Mouse (Mus musculus): ENCODE measurements around the gene Acbd6. TPM values are rescaled to one million over a fixed set of nuclear protein-coding genes. Genes with fewer than 3 reads are reported as not detected.
A peak's percentile ranks its signal among the peaks of the same experiment; 100 is the strongest.

Gene Acbd6
- polyA plus RNA-seq, 1 experiment from 2014 or later, result 45.9 TPM

DNA sequence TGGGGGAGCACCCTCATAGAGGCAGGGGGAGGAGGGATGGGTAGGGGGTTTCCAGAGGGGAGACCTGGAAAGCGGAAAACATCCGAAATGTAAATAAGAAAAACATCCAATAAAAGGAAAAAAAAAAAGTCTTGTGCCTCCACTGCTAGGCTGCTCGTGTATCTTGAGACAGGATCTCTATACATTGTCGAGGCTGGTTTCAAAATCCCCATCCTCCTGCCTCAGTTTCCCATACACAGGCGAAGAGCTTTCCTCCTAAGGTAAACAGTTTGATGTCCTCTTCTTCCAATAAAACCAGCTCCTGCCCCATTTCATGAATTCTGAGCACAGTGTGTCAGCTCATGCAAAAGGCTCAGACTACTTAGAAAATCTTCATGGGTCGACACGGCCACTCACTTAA lies 19.9 kb upstream of the Acbd6 start:
- ATAC-seq (ENCODE audit: insufficient read depth, low FRiP score), result no peak
- WGBS, result 59% methylated on average over 7 of the region's 7 CpGs
- no peak overlapping the region for H3K27ac ChIP-seq (ENCODE audit: low read length)
- no peaks in the 10 kb centered on the region for H3K4me1 ChIP-seq (ENCODE audit: control insufficient read depth, insufficient read depth, low read length)
- H3K27me3 ChIP-seq (ENCODE audit: control insufficient read depth, insufficient read depth, low read length), result no peaks in the 10 kb centered on the region
- H3K9me3 ChIP-seq (replicated peaks; ENCODE audit: control insufficient read depth, low read length), result no peaks in the 10 kb centered on the region
- H3K4me2 ChIP-seq (ENCODE audit: low read depth, low read length), result no peak overlapping the region
- no peaks in the 10 kb centered on the region for H3K36me3 ChIP-seq (ENCODE audit: control insufficient read depth, insufficient read depth, low read length)
- H3K9ac ChIP-seq (ENCODE audit: low read length), result no peak overlapping the region
- no peak overlapping the region for H3K4me3 ChIP-seq (replicated peaks; ENCODE audit: low read length)

DNA sequence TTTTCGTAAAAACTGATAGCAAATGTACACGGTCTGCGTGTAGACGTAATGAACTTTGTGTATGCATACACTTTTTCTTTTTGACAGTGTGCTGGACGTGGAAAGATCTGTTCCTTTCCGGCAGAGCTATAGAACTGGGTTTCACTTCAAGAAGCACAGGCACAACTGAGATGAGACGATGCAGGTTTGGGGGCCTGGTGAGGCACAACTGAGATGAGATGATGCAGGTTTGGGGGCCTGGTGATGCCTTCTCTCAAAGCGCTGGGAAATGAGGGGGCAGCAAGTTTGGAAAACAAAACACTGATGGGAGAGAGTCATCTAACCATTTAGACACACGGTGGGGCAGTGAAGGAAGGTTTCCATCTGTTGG lies 293 bp upstream of the Acbd6 start:
- Histone ChIP-seq H3K27ac (ENCODE audit: low read length) (0 out of 2 replicates have a peak overlapping the region, but pooled peaks have one; percentile 10), H3K4me3 (replicated peaks; ENCODE audit: low read length) (peak overlapping the region; percentile 99), H3K9ac (ENCODE audit: low read length) (peak overlapping the region; percentile 97), H3K4me2 (ENCODE audit: low read depth, low read length) (peak overlapping the region; percentile 73), H3K9me3 (replicated peaks; ENCODE audit: control insufficient read depth, low read length) (no peaks in the 10 kb centered on the region), H3K27me3 (ENCODE audit: control insufficient read depth, insufficient read depth, low read length) (no peaks in the 10 kb centered on the region), H3K36me3 (ENCODE audit: control insufficient read depth, insufficient read depth, low read length) (no peaks in the 10 kb centered on the region), H3K4me1 (ENCODE audit: control insufficient read depth, insufficient read depth, low read length) (peaks cover 4% of the 10 kb centered on the region; the same call in 1 of the 2 replicates)
- ATAC-seq (ENCODE audit: insufficient read depth, low FRiP score), result no peak
- WGBS, result 37% methylated on average over 9 of the region's 9 CpGs

DNA sequence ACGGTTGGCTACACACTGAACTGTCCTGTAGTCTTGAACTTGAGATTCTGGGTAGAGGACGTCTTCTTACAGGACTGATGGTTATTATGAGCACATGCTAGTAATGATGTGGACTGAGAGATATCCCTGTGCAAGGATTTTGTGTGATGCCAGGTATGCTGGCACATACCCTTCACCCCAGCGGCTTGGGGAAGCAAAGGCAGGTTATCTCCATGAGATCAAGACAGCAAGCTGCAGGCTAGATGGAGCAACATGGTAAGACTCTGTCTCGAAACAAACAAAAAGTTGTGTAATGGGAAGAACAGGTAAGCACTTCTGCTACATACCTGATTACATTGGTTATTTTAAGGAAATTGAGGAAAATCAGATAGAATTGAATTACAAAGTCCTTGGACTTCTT lies 2.1 kb downstream of the Acbd6 start:
- WGBS, result 84% methylated on average over 4 of the region's 4 CpGs
- no peaks in the 10 kb centered on the region for H3K36me3 ChIP-seq (ENCODE audit: control insufficient read depth, insufficient read depth, low read length)
- peaks cover 4% of the 10 kb centered on the region; the same call in 1 of the 2 replicates for H3K4me1 ChIP-seq (ENCODE audit: control insufficient read depth, insufficient read depth, low read length)
- H3K27me3 ChIP-seq (ENCODE audit: control insufficient read depth, insufficient read depth, low read length), result no peaks in the 10 kb centered on the region
- H3K4me3 ChIP-seq (replicated peaks; ENCODE audit: low read length), result no peak overlapping the region; the same call in 1 of the 2 replicates
- no peak overlapping the region for H3K9ac ChIP-seq (ENCODE audit: low read length)
- no peak for ATAC-seq (ENCODE audit: insufficient read depth, low FRiP score)
- no peak overlapping the region for H3K27ac ChIP-seq (ENCODE audit: low read length)
- H3K4me2 ChIP-seq (ENCODE audit: low read depth, low read length), result no peak overlapping the region; the same call in 1 of the 2 replicates
- H3K9me3 ChIP-seq (replicated peaks; ENCODE audit: control insufficient read depth, low read length), result no peaks in the 10 kb centered on the region

DNA sequence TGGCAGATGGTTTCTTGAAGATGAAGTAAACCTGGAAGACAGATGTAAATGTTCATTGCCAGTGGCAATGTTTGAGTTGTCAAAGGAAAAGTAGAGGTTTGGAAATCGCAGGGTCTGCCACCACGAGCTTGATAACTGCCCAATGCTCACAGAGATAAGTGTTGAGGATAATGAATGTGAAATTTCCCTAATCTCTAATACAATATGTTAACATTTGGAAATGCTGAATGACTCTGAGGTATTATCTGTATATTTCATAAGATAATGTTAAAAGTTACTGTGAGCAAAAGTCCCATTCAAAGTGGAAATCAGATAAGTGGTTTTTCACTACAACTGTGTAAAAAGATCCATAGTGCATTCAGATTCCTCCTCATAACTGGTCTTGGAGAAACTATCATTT lies 2.8 kb downstream of the Acbd6 start:
- Histone ChIP-seq H3K4me1 (ENCODE audit: control insufficient read depth, insufficient read depth, low read length) (peaks cover 4% of the 10 kb centered on the region; the same call in 1 of the 2 replicates), H3K9ac (ENCODE audit: low read length) (no peak overlapping the region), H3K36me3 (ENCODE audit: control insufficient read depth, insufficient read depth, low read length) (no peaks in the 10 kb centered on the region), H3K27ac (ENCODE audit: low read length) (no peak overlapping the region), H3K27me3 (ENCODE audit: control insufficient read depth, insufficient read depth, low read length) (no peaks in the 10 kb centered on the region), H3K9me3 (replicated peaks; ENCODE audit: control insufficient read depth, low read length) (no peaks in the 10 kb centered on the region), H3K4me2 (ENCODE audit: low read depth, low read length) (no peak overlapping the region), H3K4me3 (replicated peaks; ENCODE audit: low read length) (no peak overlapping the region)
- WGBS, result 63% methylated on average over 2 of the region's 2 CpGs
- no peak for ATAC-seq (ENCODE audit: insufficient read depth, low FRiP score)

DNA sequence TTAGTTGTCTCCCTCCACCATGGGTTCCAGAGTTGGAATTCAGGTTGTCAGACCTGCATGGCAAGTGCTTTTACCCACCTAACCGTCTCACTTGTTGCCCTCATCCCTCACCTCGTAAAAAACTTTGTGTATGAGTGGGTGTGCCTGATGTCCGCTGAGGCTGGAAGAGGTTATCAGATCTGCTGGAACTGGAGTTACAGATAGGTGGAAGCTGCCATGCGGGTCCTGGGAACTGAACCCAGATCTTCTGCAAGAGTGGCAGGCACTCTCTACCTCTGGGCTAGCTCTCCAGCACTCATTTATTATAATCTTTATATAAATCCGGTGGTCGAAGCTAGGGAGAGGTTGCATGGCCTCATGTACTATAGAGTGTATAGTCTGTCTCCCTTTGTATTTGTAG lies 4.3 kb downstream of the Acbd6 start:
- no peak overlapping the region for H3K9ac ChIP-seq (ENCODE audit: low read length)
- 66% methylated on average over 6 of the region's 6 CpGs for WGBS
- 0 out of 2 replicates have a peak, but pooled peaks cover under 1% of the 10 kb centered on the region for H3K36me3 ChIP-seq (ENCODE audit: control insufficient read depth, insufficient read depth, low read length)
- ATAC-seq (ENCODE audit: insufficient read depth, low FRiP score), result no peak
- H3K4me2 ChIP-seq (ENCODE audit: low read depth, low read length), result no peak overlapping the region
- H3K27ac ChIP-seq (ENCODE audit: low read length), result no peak overlapping the region
- peaks cover 4% of the 10 kb centered on the region; the same call in 1 of the 2 replicates for H3K4me1 ChIP-seq (ENCODE audit: control insufficient read depth, insufficient read depth, low read length)
- no peak overlapping the region for H3K4me3 ChIP-seq (replicated peaks; ENCODE audit: low read length)
- H3K9me3 ChIP-seq (replicated peaks; ENCODE audit: control insufficient read depth, low read length), result no peaks in the 10 kb centered on the region
- H3K27me3 ChIP-seq (ENCODE audit: control insufficient read depth, insufficient read depth, low read length), result no peaks in the 10 kb centered on the region

DNA sequence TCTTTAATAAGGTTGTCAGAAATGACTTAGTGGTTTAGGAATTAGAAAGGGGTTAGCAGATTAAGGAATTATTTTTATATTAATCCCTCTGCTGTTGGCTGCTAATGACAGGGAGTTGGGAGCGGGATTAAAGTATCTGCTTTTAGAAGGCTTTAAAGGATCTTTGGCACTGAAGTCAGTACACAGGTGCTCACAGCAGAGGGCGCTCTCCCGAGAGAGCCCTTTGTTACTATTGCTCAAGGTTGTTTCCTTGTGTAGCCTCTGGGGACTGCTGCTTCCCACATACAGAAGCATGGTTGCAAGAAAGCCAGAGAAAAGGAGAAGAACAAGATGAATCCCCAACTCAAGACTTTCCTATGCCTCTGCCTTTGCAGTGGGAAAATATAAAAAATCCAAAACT lies 6.8 kb downstream of the Acbd6 start:
- H3K9me3 ChIP-seq (replicated peaks; ENCODE audit: control insufficient read depth, low read length), result 0 out of 2 replicates have a peak, but pooled peaks cover 5% of the 10 kb centered on the region
- peaks cover 17% of the 10 kb centered on the region for H3K36me3 ChIP-seq (ENCODE audit: control insufficient read depth, insufficient read depth, low read length)
- no peak overlapping the region for H3K4me3 ChIP-seq (replicated peaks; ENCODE audit: low read length)
- ATAC-seq (ENCODE audit: insufficient read depth, low FRiP score), result no peak
- H3K27me3 ChIP-seq (ENCODE audit: control insufficient read depth, insufficient read depth, low read length), result no peaks in the 10 kb centered on the region
- H3K4me1 ChIP-seq (ENCODE audit: control insufficient read depth, insufficient read depth, low read length), result peaks cover 4% of the 10 kb centered on the region; the same call in 1 of the 2 replicates
- H3K9ac ChIP-seq (ENCODE audit: low read length), result no peak overlapping the region
- H3K27ac ChIP-seq (ENCODE audit: low read length), result no peak overlapping the region
- WGBS, result 32% methylated on average over 3 of the region's 3 CpGs
- no peak overlapping the region for H3K4me2 ChIP-seq (ENCODE audit: low read depth, low read length)

DNA sequence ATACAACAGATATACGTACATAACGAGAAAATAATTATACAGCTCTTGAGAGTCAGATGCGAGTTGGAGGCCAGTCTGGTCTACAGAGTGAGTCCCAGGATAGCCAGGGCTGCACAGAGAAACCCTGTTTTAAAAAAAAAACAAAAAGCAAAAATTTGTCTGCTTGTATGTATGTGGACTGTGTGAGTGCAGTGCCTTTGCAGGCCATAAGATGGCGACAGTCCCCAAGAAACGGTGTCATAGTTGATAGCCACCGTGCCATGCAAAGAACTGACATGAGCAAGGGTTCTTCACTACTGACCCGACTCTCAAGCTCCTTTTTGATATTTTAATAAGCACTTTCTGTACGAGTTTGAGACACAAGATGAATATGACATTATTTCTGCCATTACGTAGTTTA lies 10.2 kb downstream of the Acbd6 start:
- Histone ChIP-seq H3K27me3 (ENCODE audit: control insufficient read depth, insufficient read depth, low read length) (no peaks in the 10 kb centered on the region), H3K27ac (ENCODE audit: low read length) (no peak overlapping the region), H3K4me1 (ENCODE audit: control insufficient read depth, insufficient read depth, low read length) (no peaks in the 10 kb centered on the region), H3K36me3 (ENCODE audit: control insufficient read depth, insufficient read depth, low read length) (peaks cover 17% of the 10 kb centered on the region), H3K9me3 (replicated peaks; ENCODE audit: control insufficient read depth, low read length) (0 out of 2 replicates have a peak, but pooled peaks cover 5% of the 10 kb centered on the region), H3K9ac (ENCODE audit: low read length) (no peak overlapping the region), H3K4me3 (replicated peaks; ENCODE audit: low read length) (no peak overlapping the region), H3K4me2 (ENCODE audit: low read depth, low read length) (no peak overlapping the region)
- no peak for ATAC-seq (ENCODE audit: insufficient read depth, low FRiP score)
- WGBS, result 95% methylated on average over 9 of the region's 9 CpGs

DNA sequence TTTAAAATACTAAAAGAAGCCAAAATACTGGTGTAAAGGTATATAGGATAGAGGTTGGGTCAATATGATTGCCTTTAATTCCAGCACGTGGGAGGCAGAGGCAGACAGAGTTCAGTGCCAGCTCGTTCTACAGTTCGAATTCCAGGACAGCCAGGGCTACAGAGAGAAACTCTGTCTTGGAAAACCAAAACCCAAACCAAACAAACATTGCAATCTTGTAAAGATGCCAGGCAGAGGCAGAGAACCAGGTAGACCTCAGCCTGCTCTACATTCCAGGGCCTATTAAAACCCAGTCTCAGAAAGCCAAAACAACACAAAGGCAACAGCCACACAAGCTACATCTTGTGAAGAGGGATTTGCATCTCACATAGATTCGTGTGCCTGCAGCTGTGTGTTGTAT lies 11.4 kb downstream of the Acbd6 start:
- ATAC-seq (ENCODE audit: insufficient read depth, low FRiP score), result no peak
- Histone ChIP-seq H3K9me3 (replicated peaks; ENCODE audit: control insufficient read depth, low read length) (0 out of 2 replicates have a peak, but pooled peaks cover 5% of the 10 kb centered on the region), H3K27me3 (ENCODE audit: control insufficient read depth, insufficient read depth, low read length) (no peaks in the 10 kb centered on the region), H3K9ac (ENCODE audit: low read length) (no peak overlapping the region), H3K27ac (ENCODE audit: low read length) (no peak overlapping the region), H3K36me3 (ENCODE audit: control insufficient read depth, insufficient read depth, low read length) (peaks cover 17% of the 10 kb centered on the region), H3K4me3 (replicated peaks; ENCODE audit: low read length) (no peak overlapping the region), H3K4me2 (ENCODE audit: low read depth, low read length) (no peak overlapping the region), H3K4me1 (ENCODE audit: control insufficient read depth, insufficient read depth, low read length) (no peaks in the 10 kb centered on the region)
- 88% methylated on average over 4 of the region's 4 CpGs for WGBS

DNA sequence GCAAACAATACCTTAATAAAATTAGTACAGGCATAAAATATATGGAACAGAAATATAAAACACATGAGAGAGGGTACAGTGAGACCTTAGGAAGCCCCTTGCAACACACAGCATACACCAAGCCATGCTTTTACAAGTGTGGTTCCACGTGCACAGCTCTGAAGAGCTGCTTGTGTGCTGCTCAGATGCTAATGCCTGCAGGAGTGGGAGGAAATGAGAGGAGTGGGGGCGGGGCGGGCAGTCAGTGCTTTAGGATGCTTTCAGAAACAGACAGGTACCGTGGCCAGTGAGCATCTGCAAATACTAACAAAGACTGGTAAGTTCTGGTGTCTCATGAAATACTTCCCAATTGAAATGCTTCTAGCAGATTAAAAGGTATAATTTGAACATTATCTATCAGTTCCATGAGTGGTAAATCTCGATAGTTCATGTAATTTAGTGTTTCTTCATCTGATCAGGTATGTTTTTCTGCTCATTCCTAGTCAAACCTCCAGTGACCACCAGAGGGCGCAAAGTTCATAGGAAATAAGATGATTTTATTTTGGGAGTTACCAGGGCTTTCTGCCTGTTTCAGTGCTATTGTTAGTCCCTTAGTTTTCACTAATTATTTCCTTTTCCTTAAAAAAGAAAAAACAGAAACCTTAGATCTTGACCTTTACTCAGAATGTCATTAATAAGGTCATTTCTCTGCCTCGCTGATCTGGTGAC lies 17.2 kb downstream of the Acbd6 start:
- no peaks in the 10 kb centered on the region for H3K9me3 ChIP-seq (replicated peaks; ENCODE audit: control insufficient read depth, low read length)
- ATAC-seq (ENCODE audit: insufficient read depth, low FRiP score), result no peak
- H3K9ac ChIP-seq (ENCODE audit: low read length), result no peak overlapping the region
- H3K36me3 ChIP-seq (ENCODE audit: control insufficient read depth, insufficient read depth, low read length), result no peaks in the 10 kb centered on the region
- no peaks in the 10 kb centered on the region for H3K4me1 ChIP-seq (ENCODE audit: control insufficient read depth, insufficient read depth, low read length)
- WGBS, result 25% methylated on average over 7 of the region's 7 CpGs
- H3K4me3 ChIP-seq (replicated peaks; ENCODE audit: low read length), result no peak overlapping the region
- no peak overlapping the region for H3K4me2 ChIP-seq (ENCODE audit: low read depth, low read length)
- no peaks in the 10 kb centered on the region for H3K27me3 ChIP-seq (ENCODE audit: control insufficient read depth, insufficient read depth, low read length)
- H3K27ac ChIP-seq (ENCODE audit: low read length), result no peak overlapping the region

Data from stomach, embryonic 16.5 days (tissue).